Mouse (Mus musculus): Measurements from ENCODE around the gene Ubap1l. TPM values are rescaled to one million over a fixed set of nuclear protein-coding genes. Genes with fewer than 3 reads are reported as not detected.
"Not testable (repeated sequence)": the region's sequence is repeated elsewhere in the genome, so short reads cannot be mapped to it uniquely, and the experiment has no call there.

Gene Ubap1l
- total RNA-seq (2021), result under 1 TPM; 0.14 to 0.38 TPM
- long read RNA-seq, experiment 1, result 0 reads
- long read RNA-seq, experiment 2, partial matches to known transcripts, result 0 of 1 reads
- long read RNA-seq, experiment 2, other reads (novel, unspliced or antisense), result 1 of 1 reads

- DNase-seq, result no peak
- intact Hi-C loops (cut with DNase I; ENCODE audit: low total_unique reads), result no loop called here
These were observed at the start of gene Ubap1l for GRCm38 (mm10) chr9:65360641-65361448. Gene Ubap1l (plus strand): TSS chr9:65361041.

DNA sequence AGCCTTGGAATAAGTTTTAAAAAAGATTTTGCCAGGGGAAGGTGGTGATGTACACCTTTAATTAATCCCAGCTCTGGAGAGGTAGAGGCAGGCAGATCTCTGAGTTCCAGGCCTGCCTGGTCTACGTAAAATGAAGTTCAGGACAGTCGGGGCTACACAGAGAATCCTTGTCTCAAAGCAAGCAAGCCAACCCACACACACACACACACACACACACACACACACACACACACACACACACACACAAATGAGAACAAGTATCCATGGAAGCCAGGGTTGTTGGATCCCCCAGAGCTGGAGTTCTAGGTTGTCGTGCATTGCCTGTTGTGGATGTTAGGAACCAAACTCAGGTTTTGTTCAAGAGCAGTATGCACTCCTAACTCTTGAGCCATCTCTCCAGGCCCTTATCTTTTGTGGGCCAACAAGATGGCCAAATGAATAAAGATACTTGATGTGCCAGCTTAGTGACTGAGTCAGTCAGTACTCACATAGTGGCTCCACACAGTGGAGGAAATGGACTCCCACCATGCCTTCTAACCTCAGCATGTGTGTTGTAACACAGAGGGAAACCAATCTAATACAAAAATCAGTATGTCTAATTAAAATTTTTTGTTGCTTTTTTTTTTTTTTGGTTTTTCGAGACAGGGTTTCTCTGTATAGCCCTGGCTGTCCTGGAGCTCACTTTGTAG, 48.0 kb upstream of the Ubap1l start:
- intact Hi-C loops (cut with DNase I; ENCODE audit: low total_unique reads), result no loop called here
- no peak for DNase-seq

DNA sequence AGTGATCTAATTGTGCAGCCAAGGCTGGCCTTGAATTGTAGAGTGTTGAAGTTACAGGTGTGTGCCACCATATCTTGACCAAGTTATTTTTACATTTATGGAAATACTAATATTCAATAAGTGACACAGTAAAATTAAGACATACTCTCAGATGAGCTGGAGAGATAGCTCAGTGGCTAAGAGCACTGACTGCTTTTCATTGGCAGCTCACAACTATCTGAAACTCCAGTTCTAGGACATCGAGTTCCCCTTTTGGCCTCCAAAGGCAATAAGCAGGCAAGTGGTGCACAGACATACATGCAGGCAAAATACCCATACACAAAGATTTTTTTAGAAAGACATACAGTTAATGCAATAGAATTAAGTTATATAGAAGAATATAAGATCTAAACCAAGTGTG, 47.0 kb upstream of the Ubap1l start:
- intact Hi-C loops (cut with DNase I; ENCODE audit: low total_unique reads), result no loop called here
- DNase-seq, result no peak

- intact Hi-C loops (cut with DNase I; ENCODE audit: low total_unique reads), result no loop called here
- DNase-seq, result no peak
These were observed 38.5 kb upstream of the Ubap1l start for GRCm38 (mm10) chr9:65322255-65322900.

GRCm38 (mm10) chr9:65325971-65326370, 34.9 kb upstream of the Ubap1l start:
- no peak for DNase-seq
- intact Hi-C loops (cut with DNase I; ENCODE audit: low total_unique reads), result no loop called here

DNA sequence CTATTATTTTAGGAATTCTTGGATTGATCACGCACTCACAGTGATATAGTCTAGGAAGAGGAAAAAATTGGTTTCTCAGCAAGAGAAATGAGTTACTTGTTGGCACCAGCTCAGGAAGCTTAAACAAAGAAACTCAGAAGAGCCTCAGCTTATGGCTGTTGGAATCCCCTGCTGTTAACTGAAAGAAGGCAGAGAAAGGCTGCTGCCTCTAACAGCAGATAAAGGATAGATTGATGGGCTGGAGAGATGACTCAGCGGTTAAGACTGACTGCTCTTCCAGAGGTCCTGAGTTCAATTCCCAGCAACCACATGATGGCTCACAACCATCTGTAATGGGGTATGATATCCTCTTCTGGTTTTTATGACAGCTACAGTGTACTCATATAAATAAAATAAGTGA, 33.5 kb upstream of the Ubap1l start:
- intact Hi-C loops (cut with DNase I; ENCODE audit: low total_unique reads), result no loop called here
- DNase-seq, result no peak

DNA sequence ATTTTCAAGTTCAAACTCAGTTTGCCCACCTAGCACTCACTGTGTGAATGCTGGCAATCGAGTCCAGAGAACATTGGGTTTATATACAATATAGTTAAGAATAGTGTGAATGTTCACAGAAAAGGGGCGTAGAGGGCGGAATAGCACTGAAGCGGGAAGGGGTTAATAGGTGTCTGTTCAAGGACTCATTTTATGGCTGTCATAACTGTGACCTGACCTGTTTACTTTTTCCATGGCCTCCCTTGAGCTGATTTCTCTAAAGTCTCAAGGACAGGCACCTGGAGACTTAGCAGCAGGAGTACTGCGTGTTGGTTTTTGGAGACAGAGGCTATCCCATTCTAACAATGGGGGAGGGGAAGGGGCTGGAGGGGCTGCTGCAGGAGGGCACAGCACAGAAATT, 26.9 kb upstream of the Ubap1l start:
- intact Hi-C loops (cut with DNase I; ENCODE audit: low total_unique reads), result no loop called here
- DNase-seq, result no peak

DNA sequence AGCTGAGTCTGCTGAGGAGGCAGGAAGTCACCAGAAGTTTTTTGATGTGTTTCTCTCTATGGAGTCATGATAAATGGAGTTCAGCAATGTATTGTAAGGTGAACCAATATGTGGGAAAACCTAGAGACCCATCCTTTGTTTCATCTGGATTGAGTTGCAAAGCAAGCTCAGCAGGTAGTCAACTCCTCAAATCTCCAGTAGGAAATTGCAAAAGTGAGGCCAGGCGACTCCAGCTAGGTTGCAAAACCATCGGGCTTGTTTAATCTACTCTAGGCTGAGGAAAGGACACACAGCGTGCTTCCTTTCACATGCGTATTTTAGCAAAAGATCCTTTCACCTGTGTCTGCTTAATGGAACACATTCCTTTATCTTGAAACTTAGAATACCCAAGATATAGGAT, 21.7 kb upstream of the Ubap1l start:
- intact Hi-C loops (cut with DNase I; ENCODE audit: low total_unique reads), result no loop called here
- no peak for DNase-seq

- intact Hi-C loops (cut with DNase I; ENCODE audit: low total_unique reads), result no loop called here
- DNase-seq, result no peak
These were observed 20.4 kb upstream of the Ubap1l start for GRCm38 (mm10) chr9:65340414-65340813.

- intact Hi-C loops (cut with DNase I; ENCODE audit: low total_unique reads); DNase-seq: not testable (repeated sequence)
These were observed 15.4 kb upstream of the Ubap1l start for GRCm38 (mm10) chr9:65345439-65345838.

DNA sequence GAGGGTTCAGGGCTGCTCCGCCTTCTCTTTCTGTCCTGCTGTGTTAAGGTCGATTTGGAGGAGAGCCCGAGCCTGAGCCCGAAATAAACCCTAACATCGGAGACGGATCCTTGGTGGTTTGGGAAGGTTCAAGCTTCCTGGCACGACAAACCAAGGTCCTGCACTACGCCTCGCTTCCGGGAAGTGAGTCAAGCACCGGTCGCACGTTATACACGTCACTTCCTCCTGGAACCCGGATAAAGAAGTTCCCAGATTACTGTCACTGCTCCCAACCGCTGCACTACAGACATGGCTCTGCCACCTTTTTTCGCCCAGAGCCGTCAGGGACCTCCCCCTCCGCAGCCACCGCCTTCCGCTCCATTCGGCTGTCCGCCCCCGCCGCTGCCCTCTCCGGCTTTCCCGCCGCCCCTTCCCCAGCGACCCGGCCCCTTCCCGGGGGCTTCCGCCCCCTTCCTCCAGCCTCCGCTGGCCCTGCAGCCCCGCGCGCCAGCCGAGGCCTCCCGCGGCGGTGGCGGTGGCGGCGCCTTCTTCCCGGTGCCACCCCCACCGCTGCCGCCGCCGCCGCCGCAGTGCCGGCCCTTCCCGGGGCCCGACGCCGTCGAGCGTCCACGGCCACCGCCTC, 14.9 kb upstream of the Ubap1l start, which contains the start of gene Pdcd7:
Gene Pdcd7 (plus strand): TSS at position 251 of the 622 bp plus-strand sequence.
- intact Hi-C loops (cut with DNase I; ENCODE audit: low total_unique reads), result loop anchor here (2.0 kb wide), 1 partner anchor 27 kb away; no protein-coding TSS in a partner anchor
- peak; percentile 94 for DNase-seq

- DNase-seq, result peak; percentile 44
- intact Hi-C loops (cut with DNase I; ENCODE audit: low total_unique reads), result loop anchor here (2.0 kb wide), 1 partner anchor 26 kb away; no protein-coding TSS in a partner anchor
These were observed 14.2 kb upstream of the Ubap1l start for GRCm38 (mm10) chr9:65346476-65347111.

DNA sequence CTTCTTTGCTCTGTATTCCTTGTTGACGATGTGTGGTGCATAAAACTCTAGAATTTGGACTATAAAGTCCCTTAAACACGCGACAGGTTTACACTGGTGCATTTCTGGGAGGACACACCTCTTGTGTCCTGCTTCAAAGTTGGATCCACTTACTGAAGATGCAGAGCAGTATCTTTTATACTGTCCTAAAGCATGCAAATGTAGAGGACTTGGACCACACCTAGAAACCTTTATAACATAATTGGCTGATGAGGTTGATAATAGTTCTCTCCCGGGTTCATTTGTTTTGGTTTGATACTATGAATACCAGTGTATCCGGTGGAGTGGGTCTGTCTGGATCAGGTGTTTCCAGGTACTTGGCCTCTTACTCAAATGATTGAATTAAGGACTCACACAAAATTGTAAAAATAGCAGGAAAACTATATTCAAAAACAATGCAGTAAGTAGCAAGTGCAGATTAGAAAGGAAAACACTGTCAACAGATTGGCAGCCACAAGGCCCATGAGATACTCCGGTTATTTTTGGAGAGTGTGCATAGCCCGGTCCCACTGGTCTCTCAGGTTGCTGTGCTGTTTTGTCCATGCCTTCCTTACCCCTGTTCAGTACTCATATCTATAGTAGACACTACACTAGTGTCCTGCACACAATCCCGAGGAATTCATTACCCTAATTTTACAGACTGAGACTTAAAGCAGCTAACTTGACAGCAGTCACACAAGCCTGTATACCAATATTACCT, 13.6 kb upstream of the Ubap1l start:
- no peak for DNase-seq
- intact Hi-C loops (cut with DNase I; ENCODE audit: low total_unique reads), result loop anchor here (2.0 kb wide), 1 partner anchor 26 kb away; no protein-coding TSS in a partner anchor

DNA sequence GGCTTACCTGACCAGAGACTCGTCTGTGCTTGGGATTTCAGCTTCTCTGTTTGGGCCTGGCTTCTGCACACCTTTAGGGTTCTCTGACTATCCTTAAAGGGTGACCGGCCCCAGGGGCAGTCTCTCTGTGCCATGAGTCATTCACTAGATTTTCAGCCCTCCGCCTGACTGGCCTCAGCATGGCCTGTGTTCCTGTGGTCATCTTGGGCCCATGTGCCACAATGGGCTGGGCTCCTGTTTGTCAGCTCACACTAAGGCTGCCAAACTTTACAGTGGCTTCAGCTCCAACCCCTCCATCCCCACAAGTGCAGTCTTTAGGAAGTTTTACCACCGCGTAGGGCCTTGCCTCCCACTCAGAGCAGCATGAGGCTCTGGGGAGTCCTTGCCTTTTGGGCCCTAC, 7.6 kb upstream of the Ubap1l start:
- intact Hi-C loops (cut with DNase I; ENCODE audit: low total_unique reads), result no loop called here
- no peak for DNase-seq

DNA sequence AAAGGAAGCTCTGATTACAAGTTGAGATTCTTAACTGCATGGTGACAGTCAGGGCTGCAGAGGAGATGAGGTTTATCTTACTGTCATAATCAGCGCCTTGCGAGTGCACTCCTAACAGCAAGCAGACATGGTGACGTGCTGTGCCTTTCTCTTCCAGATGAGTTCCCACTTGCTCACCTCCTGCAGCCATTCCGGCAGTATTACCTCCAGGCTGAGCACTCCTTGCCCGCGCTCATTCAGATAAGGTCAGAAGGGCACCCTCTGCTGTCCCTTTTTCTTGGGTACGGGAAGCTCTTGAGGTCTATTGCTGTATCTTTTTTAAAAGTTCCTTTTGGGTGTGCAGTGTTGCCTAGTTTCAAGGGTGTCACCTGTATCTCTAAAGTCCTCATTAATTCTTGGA, 4.3 kb upstream of the Ubap1l start:
- no peak for DNase-seq
- intact Hi-C loops (cut with DNase I; ENCODE audit: low total_unique reads), result no loop called here

GRCm38 (mm10) chr9:65356971-65357370, 3.9 kb upstream of the Ubap1l start:
- intact Hi-C loops (cut with DNase I; ENCODE audit: low total_unique reads), result no loop called here
- no peak for DNase-seq

DNA sequence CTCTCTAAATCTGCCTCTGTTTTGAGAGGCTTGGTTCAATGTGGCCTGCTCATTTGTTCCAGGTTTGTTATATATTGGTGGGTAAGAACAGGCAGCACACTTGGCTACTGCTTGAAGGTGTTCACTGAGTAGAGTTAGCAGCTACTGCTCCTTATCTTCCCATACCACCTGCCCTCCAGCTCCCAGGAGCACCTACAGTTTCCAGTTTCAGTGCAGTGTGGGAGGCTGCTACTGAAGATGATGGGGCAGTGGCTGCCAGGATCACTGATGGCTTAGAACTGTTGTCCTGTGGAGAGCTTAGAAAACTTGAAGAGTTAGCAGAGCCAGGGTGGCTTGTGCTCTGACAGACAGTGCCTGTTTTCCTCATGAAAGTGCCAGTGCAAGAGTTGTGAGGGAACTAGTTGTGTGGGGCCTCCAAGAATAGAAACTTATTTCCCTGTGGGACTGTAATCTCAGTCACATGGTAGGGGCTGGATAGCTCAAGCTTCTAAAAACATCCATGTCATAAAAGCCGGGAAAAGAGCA, 1.8 kb upstream of the Ubap1l start:
- DNase-seq, result no peak
- intact Hi-C loops (cut with DNase I; ENCODE audit: low total_unique reads), result no loop called here

DNA sequence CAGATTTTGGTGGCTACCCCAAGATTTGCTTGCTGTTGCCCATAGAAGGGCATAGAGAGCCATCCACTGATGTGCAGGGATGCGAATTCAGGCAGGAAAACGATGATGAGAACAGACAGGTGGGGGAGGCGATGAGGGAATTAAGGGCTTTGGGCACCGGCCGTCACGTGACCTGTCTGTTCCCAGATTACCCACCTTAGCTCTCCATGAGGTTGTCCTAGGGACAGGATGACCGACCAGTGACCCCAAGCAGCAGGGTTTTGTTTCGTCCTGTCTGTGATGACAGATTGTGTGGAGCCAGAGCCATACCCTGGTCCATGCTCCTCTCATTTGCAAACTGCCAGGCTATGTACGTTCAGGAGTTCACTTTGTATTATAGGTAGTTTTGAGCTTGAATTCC, 2.8 kb downstream of the Ubap1l start:
- no peak for DNase-seq
- intact Hi-C loops (cut with DNase I; ENCODE audit: low total_unique reads), result no loop called here

All from gastrocnemius, postnatal 14 days (tissue).